Mouse (Mus musculus): Measurements from ENCODE around the gene Atp6v1g1.

DNA sequence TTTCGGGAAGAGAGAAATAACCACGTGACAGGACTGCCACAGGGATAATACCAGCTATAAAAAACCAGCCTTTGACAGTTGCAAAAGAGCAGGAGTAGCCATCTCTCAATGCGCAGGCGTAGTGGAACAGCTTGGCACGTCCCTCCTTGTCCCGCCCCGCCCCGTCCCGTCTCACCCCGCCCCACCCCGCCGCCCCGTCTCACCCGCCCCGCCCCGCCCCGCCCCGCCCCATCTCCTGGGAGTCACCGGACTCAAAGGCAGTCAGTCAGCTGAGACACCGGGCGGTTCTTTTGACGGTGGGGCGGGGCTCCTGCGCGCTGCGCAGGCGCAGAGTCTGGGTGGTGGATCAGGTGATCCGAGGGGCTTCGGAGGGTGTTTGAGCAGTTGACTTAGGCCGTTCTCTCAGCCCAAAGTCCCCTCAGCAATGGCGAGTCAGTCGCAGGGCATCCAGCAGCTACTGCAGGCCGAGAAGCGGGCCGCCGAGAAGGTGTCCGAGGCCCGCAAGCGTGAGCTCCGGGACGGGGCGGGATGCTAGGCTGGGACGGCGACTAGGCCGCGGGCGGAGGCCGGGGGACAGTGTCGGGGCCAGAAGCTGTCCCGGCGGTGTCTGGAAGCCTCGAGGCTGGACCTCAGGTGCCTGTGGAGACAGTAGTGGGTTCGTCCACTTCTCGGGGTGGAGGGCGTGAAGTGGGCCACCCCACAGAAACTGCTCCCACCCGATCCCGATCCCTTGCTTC is at the start of gene Atp6v1g1:
- TF ChIP-seq POLR2A (IDR thresholded peaks at IDR 0.05; ENCODE audit: insufficient read depth, low read depth, low read length) = peak; percentile 53; the same call in 1 of the 2 replicates
- no peak for TF ChIP-seq CTCF (IDR thresholded peaks at IDR 0.05; ENCODE audit: insufficient read depth, low read depth, low read length)

Data from olfactory bulb, adult 2 months (tissue).